Mouse (Mus musculus): ENCODE measurements around the gene Zfp219. TPM values are rescaled to one million over a fixed set of nuclear protein-coding genes. Genes with fewer than 3 reads are reported as not detected.

Gene Zfp219
- 32.1 and 36.3 TPM in 2 replicates for total RNA-seq (2012; rRNA removed)
- polyA plus RNA-seq (2012; ENCODE audit: insufficient read depth in 1 of 2, insufficient read length in 2 of 2, low read depth in 1 of 2, low replicate concordance in 2 of 2, missing spikeins in 1 of 2): 10 to 100 TPM in 1 of 2 experiments, not detected in 1; 46.9 TPM

- no peaks in the 10 kb centered on the region for H3K27me3 ChIP-seq (ENCODE audit: control insufficient read depth in 1 of 2, insufficient read depth in 2 of 2, low read length in 2 of 2)
- H3K79me2 ChIP-seq (ENCODE audit: control insufficient read depth, insufficient read depth, low read length, poor library complexity): peaks cover 14% of the 10 kb centered on the region
- peak within 1 kb of the TSS; percentile 88 for H3K9ac ChIP-seq (ENCODE audit: control insufficient read depth, low read depth, low read length, poor library complexity, severe bottlenecking)
- H3K36me3 ChIP-seq (ENCODE audit: control insufficient read depth in 1 of 2, insufficient read depth in 2 of 2, low read length in 2 of 2): peaks cover 0 to 35% of the 10 kb centered on the region in 2 experiments; a peak in 2 of 4 replicates
- DNase-seq (ENCODE audit: low read depth, low spot score): peak; percentile 97
- H3K4me3 ChIP-seq (ENCODE audit: control insufficient read depth in 1 of 2, insufficient read depth in 1 of 2, low read depth in 2 of 2, low read length in 2 of 2): peak within 1 kb of the TSS; percentile 77 to 86
- H3K4me1 ChIP-seq (ENCODE audit: control insufficient read depth in 1 of 2, insufficient read depth in 2 of 2, low read length in 2 of 2): peaks cover 9 to 42% of the 10 kb centered on the region in 2 experiments
- H3K27ac ChIP-seq (ENCODE audit: control insufficient read depth, low read depth, low read length): peak within 1 kb of the TSS; percentile 94
- no peaks in the 10 kb centered on the region for H3K9me3 ChIP-seq (replicated peaks; ENCODE audit: insufficient read depth, low read length)
- TF ChIP-seq POLR2AphosphoS5 (IDR thresholded peaks at IDR 0.05; ENCODE audit: borderline replicate concordance, low read depth, low read length) (no peak; the same call in 1 of the 2 replicates), KAT2A (conservative IDR thresholded peaks at IDR 0.05; ENCODE audit: low read depth, low read length) (no peak), EP300 (IDR thresholded peaks at IDR 0.05; ENCODE audit: low read depth in 1 of 2, low read length in 2 of 2) (no peak), GABPA (IDR thresholded peaks at IDR 0.05; ENCODE audit: low read depth, low read length) (no peak), JUND (IDR thresholded peaks at IDR 0.05; ENCODE audit: low read depth, low read length) (no peak), MAX (IDR thresholded peaks at IDR 0.05; ENCODE audit: low read length) (peak; percentile 33; the same call in 1 of the 2 replicates), SIN3A (IDR thresholded peaks at IDR 0.05; ENCODE audit: low read length) (peak; percentile 69), MYB (IDR thresholded peaks at IDR 0.05; ENCODE audit: low read depth, low read length) (no peak), CTCF (IDR thresholded peaks at IDR 0.05 in 2 of 3, conservative IDR thresholded peaks at IDR 0.05 in 1 of 3; ENCODE audit: control insufficient read depth in 1 of 3, insufficient read depth in 1 of 3, low read depth in 2 of 3, low read length in 3 of 3, poor library complexity in 1 of 3, severe bottlenecking in 1 of 3) (peak; percentile 19 to 51 (median 44); a peak in 4 of 6 replicates), NRF1 (IDR thresholded peaks at IDR 0.05; ENCODE audit: insufficient read depth, low read depth, low read length, poor library complexity, severe bottlenecking) (no peak), POLR2A (IDR thresholded peaks at IDR 0.05; ENCODE audit: control insufficient read depth in 1 of 2, insufficient read depth in 1 of 2, low read depth in 1 of 2, low read length in 2 of 2, poor library complexity in 1 of 2) (peak; percentile 60 to 97; a peak in 3 of 4 replicates), RAD21 (IDR thresholded peaks at IDR 0.05; ENCODE audit: low read depth, low read length) (peak; percentile 18), ZKSCAN1 (IDR thresholded peaks at IDR 0.05; ENCODE audit: low read depth, low read length) (no peak), ELF1 (IDR thresholded peaks at IDR 0.05; ENCODE audit: low read depth, low read length) (no peak), MEF2A (IDR thresholded peaks at IDR 0.05; ENCODE audit: extremely low read depth, insufficient replicate concordance, low read depth, low read length, poor library complexity, severe bottlenecking) (no peak), ETS1 (IDR thresholded peaks at IDR 0.05; ENCODE audit: low read depth, low read length) (peak; percentile 36; the same call in 1 of the 2 replicates), POLR2AphosphoS2 (IDR thresholded peaks at IDR 0.05; ENCODE audit: low read length) (peak; percentile 82), TBP (IDR thresholded peaks at IDR 0.05; ENCODE audit: low read depth, low read length) (peak; percentile 91), USF2 (IDR thresholded peaks at IDR 0.05; ENCODE audit: borderline replicate concordance in 1 of 2, insufficient read depth in 1 of 2, low read depth in 1 of 2, low read length in 2 of 2) (no peak), USF1 (IDR thresholded peaks at IDR 0.05; ENCODE audit: low read depth, low read length) (no peak), BHLHE40 (IDR thresholded peaks at IDR 0.05; ENCODE audit: borderline replicate concordance, low read depth, low read length) (no peak), GATA1 (IDR thresholded peaks at IDR 0.05; ENCODE audit: low read depth, low read length) (no peak), RCOR1 (IDR thresholded peaks at IDR 0.05; ENCODE audit: low read depth, low read length) (0 out of 2 replicates have a peak, but pooled peaks have one; percentile 16), HCFC1 (IDR thresholded peaks at IDR 0.05; ENCODE audit: low read depth, low read length) (0 out of 2 replicates have a peak, but pooled peaks have one; percentile 45), MAZ (IDR thresholded peaks at IDR 0.05; ENCODE audit: low read depth, low read length) (no peak), ZC3H11A (IDR thresholded peaks at IDR 0.05; ENCODE audit: low read depth, low read length) (no peak), TCF12 (IDR thresholded peaks at IDR 0.05; ENCODE audit: low read depth, low read length) (peak; percentile 56), MXI1 (IDR thresholded peaks at IDR 0.05; ENCODE audit: low read depth, low read length) (peak; percentile 34; the same call in 1 of the 2 replicates), NELFE (IDR thresholded peaks at IDR 0.05; ENCODE audit: low read depth, low read length) (peak; percentile 91), UBTF (IDR thresholded peaks at IDR 0.05; ENCODE audit: borderline replicate concordance, insufficient read depth, low read depth, low read length) (no peak), ZMIZ1 (IDR thresholded peaks at IDR 0.05; ENCODE audit: low read depth, low read length) (0 out of 2 replicates have a peak, but pooled peaks have one; percentile 51), TAL1 (IDR thresholded peaks at IDR 0.05; ENCODE audit: low read length) (no peak), MYC (IDR thresholded peaks at IDR 0.05; ENCODE audit: low read depth, low read length) (no peak; the same call in 1 of the 2 replicates), CHD2 (IDR thresholded peaks at IDR 0.05; ENCODE audit: low read length) (no peak), MAFK (IDR thresholded peaks at IDR 0.05; ENCODE audit: borderline replicate concordance, low read depth, low read length) (no peak)
Measured at GRCm38 (mm10) chr14:52020486-52021137, at the start of gene Zfp219. TSS of gene Zfp219 (minus strand) at chr14:52020733.

Measured in MEL (cell line).